Mouse (Mus musculus) intestine, embryonic 14.5 days (tissue): Measurements from ENCODE around the gene Trip4. TPM values are rescaled to one million over a fixed set of nuclear protein-coding genes. Genes with fewer than 3 reads are reported as not detected.

Experiments used
- ATAC-seq: fragments of 200-750 bp; cut with Nextera tagmentation; replicated peaks from 2 replicates; pipeline ENCODE4 v1.8.0; 2017; ENCODE audit warnings: low read depth, moderate number of reproducible peaks, moderate TSS enrichment, moderate library complexity; ENCODE audit not compliant: low FRiP score, low TSS enrichment
- DNase-seq: peaks from one replicate; pipeline ENCODE4 v3.0.0-alpha.2; 2018; ENCODE audit warnings: low spot score
- H3K27ac ChIP-seq: fragments of 300-500 bp; sonication (generic); 2 replicates; pipeline ENCODE4 v1.5.1; 2014; ENCODE audit warnings: low read depth, mild to moderate bottlenecking, control low read depth
- H3K27me3 ChIP-seq: fragments of 300-500 bp; sonication (generic); replicated peaks from 2 replicates; pipeline ENCODE4 v1.6.1; 2014; ENCODE audit warnings: low read length, control low read depth; ENCODE audit not compliant: control insufficient read depth, insufficient read depth
- H3K36me3 ChIP-seq: fragments of 300-500 bp; sonication (generic); 2 replicates; pipeline ENCODE4 v1.6.1; 2014; ENCODE audit warnings: low read length, control low read depth; ENCODE audit not compliant: control insufficient read depth, insufficient read depth
- H3K4me1 ChIP-seq: fragments of 300-500 bp; sonication (generic); replicated peaks from 2 replicates; pipeline ENCODE4 v1.6.1; 2014; ENCODE audit warnings: low read length, control low read depth, mixed read lengths; ENCODE audit not compliant: control insufficient read depth, insufficient read depth
- H3K4me2 ChIP-seq: fragments of 300-500 bp; sonication (generic); 2 replicates; pipeline ENCODE4 v1.6.1; 2014; ENCODE audit warnings: low read length
- H3K4me3 ChIP-seq: fragments of 300-500 bp; sonication (generic); 2 replicates; pipeline ENCODE4 v1.5.1; 2014; ENCODE audit warnings: low read depth, low read length, control low read depth, mixed read lengths
- H3K9ac ChIP-seq: fragments of 300-500 bp; sonication (generic); 2 replicates; pipeline ENCODE4 v1.6.1; 2014; ENCODE audit warnings: mild to moderate bottlenecking, low read length
- H3K9me3 ChIP-seq: fragments of 300-500 bp; sonication (generic); 2 replicates; pipeline ENCODE4 v1.6.1; 2016; ENCODE audit warnings: low read length, control low read depth; ENCODE audit not compliant: control insufficient read depth
- WGBS: fragments of 180-500 bp; shearing (Covaris S2); extraction: QIAGEN DNeasy Blood & Tissue Kit; methylation state at CpG from one replicate; pipeline ENCODE4 v1.1.7; 2014; 5-methylcytosine and 5-hydroxymethylcytosine counted together
- polyA plus RNA-seq: library from polyadenylated mRNA; unstranded; fragments of >200 nt; fragmentation: Nextera tagmentation; extraction: Ambion mirVana; gene quantifications from 2 replicates; pipeline ENCODE4 v1.2.1, GENCODE M21; 2014

Trip4 gene
- 25.9 and 32.0 TPM in 2 replicates for polyA plus RNA-seq

GRCm38 (mm10) chr9:65908394-65909300 lies at the start of gene Trip4, which contains the start of gene Csnk1g1:
Trip4 (minus strand) TSS chr9:65908794.
Csnk1g1 (plus strand) TSS chr9:65908924.
- Histone ChIP-seq H3K36me3 (peaks cover 16% of the 10 kb centered on the region), H3K27me3 (no peaks in the 10 kb centered on the region), H3K4me1 (peaks cover 7% of the 10 kb centered on the region; the same call in 1 of the 2 replicates), H3K9me3 (no peaks in the 10 kb centered on the region), H3K4me2 (peak within 1 kb of the TSS; percentile 91), H3K9ac (peak within 1 kb of the TSS; percentile 80), H3K27ac (peak within 1 kb of the TSS; percentile 83), H3K4me3 (peak within 1 kb of the TSS; percentile 79)
- under 1% methylated on average over 37 of the region's 38 CpGs for WGBS
- ATAC-seq = peak; percentile 96
- peak; percentile 93 for DNase-seq

- no peaks in the 10 kb centered on the region for H3K27me3 ChIP-seq
- no peak overlapping the region for H3K27ac ChIP-seq
- H3K4me3 ChIP-seq = no peak overlapping the region
- no peaks in the 10 kb centered on the region for H3K4me1 ChIP-seq
- no peak overlapping the region for H3K4me2 ChIP-seq
- DNase-seq (no peak), ATAC-seq (no peak)
- peaks cover 16% of the 10 kb centered on the region; the same call in 1 of the 2 replicates for H3K36me3 ChIP-seq
- no peaks in the 10 kb centered on the region for H3K9me3 ChIP-seq
- 93% methylated on average over 3 of the region's 3 CpGs for WGBS
- no peak overlapping the region for H3K9ac ChIP-seq
Observed at GRCm38 (mm10) chr9:65951082-65951587, 42.5 kb upstream of the Trip4 start.

- DNase-seq = no peak
- H3K9me3 ChIP-seq = no peaks in the 10 kb centered on the region
- H3K36me3 ChIP-seq = no peaks in the 10 kb centered on the region
- H3K4me2 ChIP-seq = no peak overlapping the region
- no peaks in the 10 kb centered on the region for H3K4me1 ChIP-seq
- 89% methylated on average over 2 of the region's 2 CpGs for WGBS
- H3K27ac ChIP-seq = no peak overlapping the region
- no peaks in the 10 kb centered on the region for H3K27me3 ChIP-seq
- ATAC-seq = no peak
- no peak overlapping the region for H3K9ac ChIP-seq
- H3K4me3 ChIP-seq = no peak overlapping the region
Observed at GRCm38 (mm10) chr9:65937566-65937965, 29.0 kb upstream of the Trip4 start.

GRCm38 (mm10) chr9:65929826-65930225 lies 21.2 kb upstream of the Trip4 start:
- Histone ChIP-seq H3K9me3 (no peaks in the 10 kb centered on the region), H3K4me3 (no peak overlapping the region), H3K36me3 (no peaks in the 10 kb centered on the region), H3K27ac (no peak overlapping the region), H3K9ac (no peak overlapping the region), H3K4me2 (no peak overlapping the region), H3K4me1 (no peaks in the 10 kb centered on the region), H3K27me3 (no peaks in the 10 kb centered on the region)
- DNase-seq (no peak), ATAC-seq (no peak)

- ATAC-seq = no peak
Observed at GRCm38 (mm10) chr9:65928456-65928855, 19.9 kb upstream of the Trip4 start.

GRCm38 (mm10) chr9:65917015-65917414 lies 8.4 kb upstream of the Trip4 start:
- DNase-seq (no peak), ATAC-seq (no peak)
- Histone ChIP-seq H3K36me3 (no peaks in the 10 kb centered on the region), H3K4me1 (no peaks in the 10 kb centered on the region), H3K9me3 (no peaks in the 10 kb centered on the region), H3K27me3 (no peaks in the 10 kb centered on the region), H3K4me2 (no peak overlapping the region), H3K27ac (no peak overlapping the region), H3K4me3 (no peak overlapping the region), H3K9ac (no peak overlapping the region)
- WGBS = 93% methylated on average over 1 of the region's 1 CpGs

More at GRCm38 (mm10) chr9:65928456-65928855, 19.9 kb upstream of the Trip4 start:
- Histone ChIP-seq H3K4me1 (no peaks in the 10 kb centered on the region), H3K27me3 (no peaks in the 10 kb centered on the region), H3K27ac (no peak overlapping the region), H3K9ac (no peak overlapping the region), H3K4me2 (no peak overlapping the region), H3K9me3 (no peaks in the 10 kb centered on the region), H3K36me3 (no peaks in the 10 kb centered on the region), H3K4me3 (no peak overlapping the region)
- DNase-seq = no peak

- Histone ChIP-seq H3K9me3 (no peaks in the 10 kb centered on the region), H3K4me1 (peaks cover 7% of the 10 kb centered on the region; the same call in 1 of the 2 replicates), H3K27ac (no peak overlapping the region), H3K27me3 (no peaks in the 10 kb centered on the region), H3K9ac (no peak overlapping the region), H3K4me2 (no peak overlapping the region), H3K36me3 (no peaks in the 10 kb centered on the region), H3K4me3 (no peak overlapping the region)
- DNase-seq (no peak), ATAC-seq (no peak)
- 66% methylated on average over 2 of the region's 2 CpGs for WGBS
Observed at GRCm38 (mm10) chr9:65913976-65914375, 5.4 kb upstream of the Trip4 start.

- H3K36me3 ChIP-seq = peaks cover 10% of the 10 kb centered on the region; the same call in 1 of the 2 replicates
- DNase-seq (no peak), ATAC-seq (no peak)
- H3K27ac ChIP-seq = no peak overlapping the region; the same call in 1 of the 2 replicates
- H3K9ac ChIP-seq = peak overlapping the region; percentile 80
- peak overlapping the region; percentile 91 for H3K4me2 ChIP-seq
- no peaks in the 10 kb centered on the region for H3K9me3 ChIP-seq
- no peaks in the 10 kb centered on the region for H3K27me3 ChIP-seq
- peaks cover 7% of the 10 kb centered on the region; the same call in 1 of the 2 replicates for H3K4me1 ChIP-seq
- 4% methylated on average over 4 of the region's 4 CpGs for WGBS
- peak overlapping the region; percentile 79 for H3K4me3 ChIP-seq
Observed at GRCm38 (mm10) chr9:65909837-65910236, 1.2 kb upstream of the Trip4 start.
